Mouse (Mus musculus) gonadal fat pad, adult 2 months (tissue): ENCODE measurements around the gene Pla2r1. TPM values are rescaled to one million over a fixed set of nuclear protein-coding genes. Genes with fewer than 3 reads are reported as not detected.

Experiments used
- DNase-seq: peaks from one replicate; pipeline ENCODE4 v3.0.0-alpha.2; 2012; ENCODE audit warnings: low read depth
- polyA plus RNA-seq: library from polyadenylated mRNA; depleted of rRNA; stranded (reverse); fragments of >200 nt; gene quantifications from 2 replicates; pipeline ENCODE4 v1.2.3, GENCODE M21; 2012

Pla2r1 gene
- polyA plus RNA-seq, 1 experiment, result 4.3 TPM

DNA sequence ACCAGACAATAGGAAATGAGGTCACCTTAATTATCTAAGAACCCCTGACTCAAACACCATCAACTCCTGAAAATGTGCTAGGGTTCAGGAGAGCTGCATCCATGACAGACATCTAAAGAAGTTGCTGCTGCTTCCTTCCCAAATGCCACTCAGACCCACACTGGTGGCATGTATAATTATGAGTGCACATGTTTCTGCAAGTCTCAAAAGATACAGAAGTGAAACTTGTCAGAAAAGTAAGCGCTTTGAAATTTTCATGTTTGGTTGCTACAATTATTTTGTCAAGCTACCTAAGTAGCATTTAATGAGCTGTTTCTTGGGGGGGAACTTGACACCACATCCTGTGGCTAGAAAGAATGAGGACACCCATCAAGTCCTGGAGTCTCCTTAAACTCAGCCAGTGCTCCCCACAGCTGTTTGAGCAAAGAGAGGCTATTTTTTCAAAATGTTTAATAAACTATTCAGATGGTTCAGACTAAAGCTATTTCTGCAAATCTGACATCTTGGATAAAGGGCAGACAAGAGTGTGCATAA, 52.5 kb downstream of the Pla2r1 start:
- no peak for DNase-seq

DNA sequence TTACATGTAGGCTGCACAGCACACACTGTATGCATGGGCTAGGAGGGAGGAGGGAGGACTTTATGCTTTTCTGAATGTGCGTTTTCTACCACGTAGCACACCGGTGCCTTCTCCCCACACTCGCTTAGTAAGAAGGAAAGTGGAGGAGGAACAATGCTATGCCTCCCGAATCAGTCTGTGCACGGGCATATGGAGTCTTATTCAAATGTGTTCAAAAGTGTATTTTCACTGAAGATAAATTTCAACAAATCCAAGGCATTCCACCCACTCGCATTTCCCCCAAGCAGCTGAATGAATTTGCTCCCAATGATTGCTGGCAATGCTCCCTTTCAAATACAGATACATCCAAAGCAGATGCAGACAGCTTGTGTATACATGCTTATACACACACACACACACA, 73.2 kb downstream of the Pla2r1 start:
- no peak for DNase-seq

DNA sequence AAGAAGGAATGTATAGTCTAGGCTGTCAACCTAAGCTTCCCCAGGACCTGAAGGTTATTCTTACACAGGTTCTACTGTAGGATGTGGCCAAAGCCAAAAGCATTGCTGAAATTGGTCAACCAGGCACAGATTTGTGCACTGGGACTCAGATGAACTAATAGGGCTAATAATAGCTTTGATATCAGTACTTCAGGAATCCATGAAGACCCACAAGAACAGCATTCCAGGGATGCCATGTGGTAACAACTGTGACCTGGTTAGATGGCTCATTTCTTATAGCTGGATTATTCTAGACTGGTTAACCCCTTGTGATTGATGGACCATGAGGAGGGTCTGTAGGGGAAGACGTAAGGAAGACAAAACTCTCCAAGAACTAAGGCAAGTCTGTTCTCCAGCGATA, 74.3 kb downstream of the Pla2r1 start:
- no peak for DNase-seq

DNA sequence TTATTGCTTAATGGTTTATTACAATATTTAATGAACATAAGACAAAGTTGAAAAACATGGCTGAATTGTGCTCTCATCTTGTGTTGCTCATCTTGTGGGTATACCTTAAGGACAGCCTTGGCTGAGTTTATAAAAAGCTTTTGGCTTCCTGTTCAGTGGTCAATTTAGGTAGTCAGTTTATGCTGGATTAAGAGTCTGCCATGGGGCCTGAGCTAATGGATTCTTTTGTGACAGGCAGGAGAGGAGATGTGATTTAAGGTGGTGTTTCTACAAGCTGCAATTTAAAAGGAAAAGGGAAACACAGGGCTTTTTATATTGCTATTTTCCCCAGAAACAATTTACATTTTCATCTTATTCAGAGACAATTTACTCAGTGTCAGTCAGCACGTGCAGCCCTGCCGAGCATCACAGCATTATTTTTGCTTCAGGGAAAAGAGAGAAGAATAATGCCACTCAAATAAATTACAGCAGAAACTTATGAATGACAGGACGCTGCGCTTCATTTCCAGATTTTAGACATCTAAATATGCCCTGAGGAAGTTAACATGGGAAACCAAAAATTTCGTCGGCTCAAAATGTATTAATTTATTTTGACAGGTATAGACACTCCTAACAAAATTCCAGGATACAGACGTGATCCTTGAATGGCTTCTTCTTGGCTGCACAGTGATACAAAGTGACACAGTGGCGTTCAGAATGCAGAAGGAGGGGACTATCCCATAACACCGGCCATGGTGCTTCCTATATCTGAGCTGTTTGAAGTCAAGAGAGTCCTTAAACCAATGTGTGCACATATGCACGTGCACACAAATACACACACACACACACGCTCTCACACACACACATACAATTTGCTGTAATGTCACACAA, 84.0 kb downstream of the Pla2r1 start:
- DNase-seq, result no peak

DNA sequence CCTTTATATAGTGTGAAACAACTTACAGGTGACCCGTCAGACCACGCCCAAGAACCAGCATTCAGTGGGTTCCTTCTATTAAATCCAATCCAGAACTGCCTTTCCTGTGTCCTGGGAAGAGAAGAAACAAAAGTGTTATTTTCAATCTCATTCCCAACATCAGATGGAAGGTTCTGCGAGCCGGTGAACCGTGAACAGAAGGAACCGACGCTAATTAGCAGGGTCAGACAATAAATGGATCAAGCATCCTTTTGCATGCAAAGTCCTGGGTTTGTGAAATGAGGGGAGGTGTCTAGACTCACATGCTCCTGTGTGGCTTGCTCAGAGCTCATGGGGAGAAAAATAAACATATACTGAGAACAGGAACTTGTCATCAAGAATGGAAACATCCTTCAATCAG, 100.7 kb downstream of the Pla2r1 start:
- no peak for DNase-seq

DNA sequence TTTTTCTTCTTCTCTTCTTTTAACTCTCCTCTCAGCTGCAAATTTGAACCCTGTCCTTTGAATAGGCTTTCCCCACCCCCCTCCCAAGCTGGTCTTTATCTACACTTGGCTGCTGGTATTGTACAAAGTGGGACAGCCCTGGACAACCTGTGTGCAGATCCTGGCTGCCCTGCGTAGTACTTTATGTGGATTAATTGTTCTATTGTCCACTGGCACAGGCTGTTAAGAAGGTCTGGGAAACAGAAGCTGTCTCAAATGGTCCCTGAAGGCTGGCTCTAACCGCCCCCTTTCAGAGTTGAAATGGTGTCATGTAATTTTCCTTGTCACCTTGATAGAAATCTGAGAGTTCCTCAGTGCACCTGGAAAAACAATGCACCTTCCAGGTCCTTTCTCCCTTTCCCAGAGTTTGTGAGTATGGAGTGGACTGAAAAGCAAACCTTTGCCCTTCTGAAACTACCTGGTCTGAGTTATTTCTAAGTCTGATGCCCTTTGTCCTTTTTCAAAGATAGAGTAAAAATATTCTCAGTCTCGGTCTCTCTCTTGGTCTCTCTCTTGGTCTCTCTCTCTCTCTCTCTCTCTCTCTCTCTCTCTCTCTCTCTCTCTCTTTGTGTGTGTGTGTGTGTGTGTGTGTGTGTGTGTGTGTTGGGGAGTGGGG, 101.9 kb downstream of the Pla2r1 start:
- no peak for DNase-seq

DNA sequence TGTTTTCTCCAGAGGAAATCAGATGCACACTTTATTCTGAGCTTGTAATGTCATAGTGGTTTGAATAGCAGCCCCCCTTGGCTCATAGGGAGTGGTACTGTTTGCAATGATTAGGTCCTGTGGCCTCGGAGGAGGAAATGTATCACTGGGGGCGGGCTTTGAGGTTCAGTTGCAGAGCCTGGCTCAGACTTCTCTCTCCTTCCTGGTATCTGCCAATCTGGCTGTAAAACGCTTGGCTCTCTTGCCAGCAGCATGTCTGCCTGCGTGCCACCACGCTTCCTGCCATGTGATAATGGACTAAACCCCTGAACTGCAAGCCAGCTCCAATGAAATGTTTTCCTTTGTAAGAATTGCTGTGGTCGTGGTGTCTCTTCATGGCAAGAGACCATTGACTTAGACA, 103.4 kb downstream of the Pla2r1 start:
- DNase-seq, result no peak

DNA sequence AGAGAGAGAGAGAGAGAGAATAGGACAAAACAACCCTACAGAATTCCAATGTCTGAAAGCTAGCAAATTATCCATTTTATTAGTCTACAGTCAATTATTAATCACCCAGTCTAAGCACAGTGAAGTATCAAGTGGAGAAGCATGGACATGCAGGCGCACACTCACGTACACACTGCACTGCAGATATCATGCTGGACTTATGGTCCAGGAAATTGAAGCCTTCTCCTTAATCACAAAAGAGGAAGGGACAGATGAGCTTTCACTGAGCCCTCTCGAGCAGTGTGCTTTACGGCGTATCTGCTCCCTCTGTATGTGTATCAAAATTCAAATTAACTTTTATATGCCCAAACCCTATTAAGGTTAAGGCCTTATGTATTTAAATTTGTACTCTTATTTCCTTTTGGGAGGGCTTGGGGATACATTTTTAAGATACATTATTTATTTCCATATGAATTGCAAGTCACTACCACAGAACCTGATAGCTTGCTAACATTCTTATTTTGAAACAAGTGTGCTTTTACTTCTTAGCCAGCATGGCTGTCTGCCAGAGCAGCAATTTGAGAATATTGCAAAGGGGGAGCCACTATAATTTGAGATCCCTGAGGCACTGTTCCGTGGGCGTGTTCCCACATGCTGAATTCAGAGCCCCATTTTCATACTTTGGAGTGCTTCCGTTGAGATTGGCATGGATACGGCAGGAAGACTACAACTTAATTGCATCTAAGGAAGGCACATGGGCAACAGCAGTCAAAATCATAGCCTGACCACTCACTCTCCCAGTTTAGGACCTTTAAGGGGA, 108.2 kb downstream of the Pla2r1 start:
- peak; percentile 51 for DNase-seq

DNA sequence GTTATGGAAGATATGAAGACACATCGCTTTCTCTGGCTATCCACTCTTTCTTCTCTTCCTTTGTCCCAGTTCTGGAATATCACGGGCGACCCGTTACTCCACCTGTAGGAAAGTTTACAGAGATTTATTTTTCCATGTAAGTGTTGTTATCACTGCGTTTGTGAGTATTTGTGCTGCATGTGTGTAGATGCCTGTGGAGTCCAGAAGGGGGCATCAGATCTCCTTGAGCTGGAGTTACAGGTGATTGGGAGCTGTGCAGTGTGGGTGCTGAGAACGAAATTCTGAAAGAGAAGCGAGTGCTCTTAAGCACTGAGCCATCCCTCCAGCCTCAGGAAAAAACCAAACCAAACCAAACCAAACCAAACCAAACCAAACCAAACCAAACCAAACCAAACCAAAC, 109.8 kb downstream of the Pla2r1 start:
- no peak for DNase-seq

DNA sequence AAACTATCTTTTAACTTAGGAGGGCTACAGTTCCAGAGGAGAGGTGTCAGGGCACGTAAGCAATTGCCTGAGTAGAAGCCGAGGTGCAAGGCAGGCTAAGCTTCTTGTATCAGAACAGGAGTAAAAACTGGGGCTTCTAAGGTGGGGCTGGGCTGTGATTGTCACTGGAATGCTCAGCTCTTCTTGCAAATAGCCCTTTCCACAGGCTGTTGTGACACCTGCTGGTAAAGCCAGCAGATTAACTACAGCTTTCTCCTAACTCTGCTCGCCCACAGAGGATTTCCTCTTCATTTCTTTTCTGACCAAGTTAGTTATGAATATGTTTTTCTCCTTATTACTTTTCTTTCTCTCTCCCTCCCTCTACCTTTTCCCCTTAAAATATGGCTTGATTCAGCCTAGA, 111.2 kb downstream of the Pla2r1 start:
- no peak for DNase-seq

DNA sequence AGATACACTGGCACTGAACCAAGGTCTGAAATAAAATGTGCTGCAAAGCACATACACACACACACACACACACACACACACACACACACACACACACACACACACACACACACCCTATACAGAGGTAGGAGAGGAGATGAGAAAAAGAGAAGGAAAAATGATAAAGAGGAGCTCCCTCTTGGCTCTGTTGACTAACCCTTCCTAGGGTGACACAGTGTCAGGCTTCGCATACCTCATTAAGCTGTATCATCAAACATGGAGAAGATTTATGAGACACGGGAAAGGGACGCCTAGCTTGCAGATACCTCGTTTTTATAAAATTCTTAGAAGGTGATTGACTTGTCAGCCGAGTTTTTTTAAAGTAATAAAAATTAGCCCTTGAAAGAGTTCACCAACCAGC, 116.3 kb downstream of the Pla2r1 start:
- no peak for DNase-seq

DNA sequence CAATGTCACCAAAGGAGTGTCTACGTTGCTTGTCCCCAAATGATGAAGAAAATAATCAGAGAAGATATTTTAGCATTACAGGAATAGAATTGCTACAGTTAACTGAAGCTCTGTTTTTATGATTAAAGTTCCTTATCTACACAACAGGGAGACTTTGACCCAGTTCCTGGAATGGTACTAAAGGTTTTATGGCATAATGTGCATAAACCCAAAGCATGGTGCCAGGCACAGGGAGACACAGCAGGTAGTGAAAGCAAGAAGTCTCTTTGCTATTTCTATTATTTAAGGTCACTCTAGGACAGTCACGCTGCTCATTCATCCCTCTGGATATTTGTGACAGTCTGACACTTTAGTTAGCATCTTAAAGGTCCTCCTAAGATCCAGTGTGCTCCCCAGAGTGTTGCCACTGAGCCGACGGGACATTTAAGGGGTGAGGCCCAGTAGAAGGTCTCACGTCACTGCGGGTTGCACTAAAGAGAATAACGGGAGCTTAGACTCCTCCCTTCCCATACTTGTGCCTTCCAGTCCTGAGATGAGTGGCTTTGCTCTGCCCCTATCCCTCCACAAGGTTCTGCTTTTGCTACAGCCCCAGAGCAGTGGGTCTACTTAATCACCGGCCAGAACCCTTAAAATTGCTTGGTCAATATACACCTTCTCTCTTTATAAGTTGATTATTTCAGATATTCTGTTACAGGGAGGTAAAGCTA, 122.6 kb downstream of the Pla2r1 start:
- no peak for DNase-seq

DNA sequence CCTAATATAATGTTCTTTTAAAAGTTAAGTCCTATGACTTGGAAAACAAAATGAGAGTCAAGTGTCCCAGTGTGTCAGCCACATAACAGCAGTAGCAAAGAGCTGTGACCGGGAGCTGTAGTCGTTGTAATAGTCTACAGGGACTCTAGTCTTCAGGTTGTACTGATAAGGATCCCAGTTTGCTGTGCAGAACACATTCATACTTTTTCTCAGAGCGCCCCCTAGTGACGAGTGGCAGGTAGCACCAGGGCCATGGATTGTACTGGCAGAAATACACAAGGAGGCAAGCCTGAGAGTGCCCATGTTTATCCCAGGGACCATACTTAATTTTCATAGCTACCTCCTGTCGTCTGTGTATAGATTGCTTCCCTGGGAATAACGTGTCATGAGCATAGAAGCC, 135.0 kb downstream of the Pla2r1 start:
- no peak for DNase-seq

DNA sequence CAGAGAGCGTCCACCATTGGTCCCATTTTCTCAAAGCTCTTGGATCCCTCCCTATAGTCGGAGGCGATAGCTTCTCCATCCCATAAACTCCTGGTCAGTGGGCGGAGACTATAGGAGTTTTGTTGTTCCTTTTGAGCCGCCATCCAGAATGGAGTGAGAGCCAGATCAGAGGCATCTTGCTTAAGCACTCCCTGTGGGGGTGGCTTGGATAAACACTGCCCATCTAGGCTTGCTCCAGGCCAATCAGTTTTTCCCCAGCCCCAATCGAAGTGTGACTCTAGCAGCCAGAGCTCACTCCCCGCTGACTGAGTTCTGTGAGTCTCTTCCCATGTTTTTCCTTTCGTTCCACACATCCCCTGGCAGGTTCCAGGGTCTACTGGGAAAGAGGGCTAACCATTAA, 138.8 kb downstream of the Pla2r1 start:
- no peak for DNase-seq

DNA sequence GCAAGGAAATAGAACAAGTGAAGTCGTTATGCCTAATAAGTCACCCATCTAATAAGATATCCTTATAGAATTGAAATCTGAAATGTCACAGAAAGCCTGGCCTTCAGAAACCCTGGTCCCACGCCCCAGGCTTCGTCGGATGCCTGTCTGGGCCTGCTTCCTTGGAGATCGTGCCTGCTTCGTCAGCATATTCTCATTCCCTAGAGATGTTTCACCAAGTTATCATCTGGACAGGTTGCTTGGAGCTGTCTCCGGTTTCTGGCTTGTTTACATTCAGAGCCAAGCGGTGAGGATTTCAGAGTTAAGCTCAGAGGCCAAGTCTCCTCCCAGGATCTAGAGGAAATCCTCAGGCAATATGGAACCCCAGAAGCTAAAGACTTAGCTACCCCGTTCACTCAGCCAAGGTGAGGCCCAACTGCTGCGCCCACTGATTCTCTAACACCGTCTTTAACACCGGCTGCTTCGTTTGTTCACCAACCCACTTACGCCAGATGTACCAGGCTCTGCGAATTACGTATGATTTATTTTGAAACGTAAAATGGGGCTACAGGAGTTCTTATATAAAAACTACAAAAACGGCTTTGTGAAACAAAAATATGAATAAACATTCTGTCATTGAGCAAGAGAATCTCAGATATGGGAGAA, 140.0 kb downstream of the Pla2r1 start:
- DNase-seq, result no peak

DNA sequence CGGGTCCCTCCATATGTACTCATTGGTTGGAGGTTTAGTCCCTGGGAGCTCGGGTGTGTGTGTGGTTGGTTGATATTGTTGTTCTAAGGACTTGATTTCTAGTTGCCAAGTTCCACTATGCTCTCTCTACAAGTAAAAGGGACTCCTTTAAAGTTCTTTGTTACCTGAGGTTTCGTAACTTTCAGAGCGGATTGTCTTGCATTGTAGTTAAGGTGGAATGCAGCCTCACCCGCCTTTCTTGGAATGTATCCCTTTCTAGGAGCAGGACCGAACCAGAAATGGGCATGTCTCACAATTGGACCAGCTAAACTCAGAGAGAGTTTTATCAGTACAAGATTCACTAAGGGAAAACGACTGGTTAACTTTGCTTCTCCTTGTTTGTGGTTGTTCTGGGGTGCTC, 141.9 kb downstream of the Pla2r1 start:
- DNase-seq, result no peak

DNA sequence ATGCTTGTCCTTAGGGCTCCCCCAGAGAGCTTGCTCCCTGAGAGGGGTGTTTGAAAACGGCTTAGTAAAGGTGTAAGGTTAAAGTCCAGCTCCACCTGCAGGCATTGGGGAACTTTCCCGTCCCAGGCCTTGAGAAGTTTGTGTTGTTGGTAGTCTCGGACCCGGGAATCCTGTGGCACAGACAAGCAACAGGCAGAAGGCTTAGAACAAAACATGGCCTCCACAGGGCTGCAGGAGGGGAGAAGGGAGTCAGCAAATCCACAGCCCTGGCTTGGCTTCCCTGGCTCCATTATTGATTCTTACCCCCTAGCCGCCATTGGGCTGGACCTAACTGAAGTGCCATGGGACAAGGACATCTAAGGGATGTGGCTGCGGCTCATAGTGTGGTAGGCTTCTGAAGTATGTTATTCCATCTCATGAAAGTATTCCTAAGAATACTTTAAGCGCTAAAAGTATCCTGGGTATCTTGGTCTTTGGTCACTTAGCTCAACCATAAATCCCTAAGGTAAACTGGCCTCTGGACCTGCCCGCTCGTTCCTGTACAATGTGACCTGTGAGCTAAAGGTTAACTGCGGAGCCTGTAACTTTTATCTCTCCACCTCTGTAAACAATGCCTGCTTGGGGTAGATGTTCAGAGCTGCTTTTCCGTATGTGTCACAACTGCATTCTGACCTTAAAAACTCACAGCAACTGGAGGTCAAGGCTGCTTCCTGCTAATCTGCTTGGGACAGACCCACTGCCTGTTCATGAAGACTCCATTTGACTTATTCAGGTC, 142.9 kb downstream of the Pla2r1 start:
- no peak for DNase-seq

DNA sequence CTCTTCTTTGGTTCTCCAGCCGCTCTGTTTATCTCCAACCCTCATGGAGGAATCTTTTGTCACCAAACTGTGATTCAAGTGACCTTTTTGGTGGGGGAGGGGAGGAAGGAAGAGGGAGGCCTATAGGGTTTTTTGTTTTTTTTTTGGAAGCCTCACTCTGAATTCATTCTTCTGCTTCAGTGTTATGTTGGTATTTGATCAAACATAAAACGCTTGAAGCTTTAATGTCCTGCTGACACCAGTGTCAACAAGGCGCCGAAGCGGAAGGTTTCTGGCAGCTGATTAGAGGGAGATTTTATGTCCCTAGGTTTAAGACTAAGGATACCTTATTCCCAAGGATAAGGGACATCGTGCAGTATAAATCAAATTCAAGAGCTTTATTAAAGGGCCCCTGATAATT, 143.9 kb downstream of the Pla2r1 start:
- no peak for DNase-seq

DNA sequence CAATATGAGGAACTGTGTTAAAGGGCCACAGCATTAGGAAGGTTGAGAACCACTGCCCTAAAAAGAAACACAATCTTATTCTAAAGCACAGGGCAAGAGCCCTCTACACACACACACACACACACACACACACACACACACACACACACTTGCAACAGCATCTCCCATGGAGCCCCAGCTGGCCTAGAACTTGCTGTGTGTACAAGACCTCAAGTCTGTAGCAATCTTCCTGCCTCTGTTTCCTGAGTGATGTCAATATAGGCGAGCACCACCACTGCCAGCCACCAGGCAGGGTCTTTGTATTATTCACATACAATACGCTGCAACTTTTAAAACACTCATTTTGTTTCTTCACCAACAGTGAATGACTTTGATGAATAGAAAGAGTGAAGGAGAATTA, 145.7 kb downstream of the Pla2r1 start:
- DNase-seq, result no peak

DNA sequence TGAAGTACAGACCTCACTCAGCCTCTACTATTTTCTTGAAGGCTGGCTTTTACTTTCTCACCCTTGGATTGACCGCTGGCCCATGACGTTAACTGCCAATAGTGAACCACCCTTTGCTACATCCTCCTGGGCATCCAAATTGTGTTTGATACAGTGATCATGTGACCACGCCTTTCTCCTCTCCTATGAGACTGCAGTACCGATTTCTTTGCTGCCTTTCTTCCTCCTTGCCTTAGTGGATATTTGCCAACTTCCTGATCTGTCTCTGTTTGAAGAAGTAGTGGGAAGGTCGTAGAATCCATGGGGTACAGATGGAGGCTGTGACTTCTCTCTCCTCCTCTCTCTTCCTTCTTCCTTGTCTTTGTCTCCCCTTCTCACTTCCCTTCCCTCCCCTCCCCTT, 147.7 kb downstream of the Pla2r1 start:
- no peak for DNase-seq
